Mouse (Mus musculus) heart, postnatal 0 days (tissue): ENCODE measurements around the gene Robo1. TPM values are rescaled to one million over a fixed set of nuclear protein-coding genes. Genes with fewer than 3 reads are reported as not detected.

Experiments used
- ATAC-seq: fragments of 200-750 bp; cut with Nextera tagmentation; 2 replicates; pipeline ENCODE4 v1.8.0; 2017; ENCODE audit warnings: low read depth, moderate number of reproducible peaks, moderate library complexity; ENCODE audit not compliant: insufficient read depth
- DNase-seq: peaks from one replicate; pipeline ENCODE4 v3.0.0-alpha.2; 2016; ENCODE audit warnings: low spot score
- H3K27ac ChIP-seq: fragments of 300-500 bp; sonication (generic); 2 replicates; pipeline ENCODE4 v1.5.1; 2014; ENCODE audit warnings: low read depth, mild to moderate bottlenecking
- H3K27me3 ChIP-seq: fragments of 300-500 bp; sonication (generic); 2 replicates; pipeline ENCODE4 v1.6.1; 2014; ENCODE audit warnings: low read length, mixed read lengths; ENCODE audit not compliant: control insufficient read depth, insufficient read depth
- H3K36me3 ChIP-seq: fragments of 300-500 bp; sonication (generic); replicated peaks from 2 replicates; pipeline ENCODE4 v1.6.1; 2014; ENCODE audit warnings: low read length, mixed read lengths; ENCODE audit not compliant: control insufficient read depth, insufficient read depth
- H3K4me1 ChIP-seq: fragments of 300-500 bp; sonication (generic); 2 replicates; pipeline ENCODE4 v1.6.1; 2014; ENCODE audit warnings: antibody characterized with exemption; ENCODE audit not compliant: control insufficient read depth, insufficient read depth
- H3K4me2 ChIP-seq: fragments of 300-500 bp; sonication (generic); 2 replicates; pipeline ENCODE4 v1.6.1; 2014; ENCODE audit warnings: low read depth, mild to moderate bottlenecking, low read length, moderate library complexity
- H3K4me3 ChIP-seq: fragments of 300-500 bp; sonication (generic); 2 replicates; pipeline ENCODE4 v1.5.1; 2014; ENCODE audit warnings: low read depth, low read length
- H3K9ac ChIP-seq: fragments of 300-500 bp; sonication (generic); replicated peaks from 2 replicates; pipeline ENCODE4 v1.6.1; 2014; ENCODE audit warnings: low read depth, low read length, mixed read lengths
- H3K9me3 ChIP-seq: fragments of 300-500 bp; sonication (generic); replicated peaks from 2 replicates; pipeline ENCODE4 v1.6.1; 2016; ENCODE audit warnings: low read length; ENCODE audit not compliant: control insufficient read depth
- CTCF ChIP-seq: IDR thresholded peaks from 2 replicates; pipeline ENCODE4 v1.5.1; 2016; ENCODE audit warnings: antibody characterized with exemption, control low read depth, low read depth
- EP300 ChIP-seq: IDR thresholded peaks from 2 replicates; pipeline ENCODE4 v1.6.1; 2016; ENCODE audit warnings: antibody characterized with exemption, low read depth
- WGBS: fragments of 180-500 bp; shearing (Covaris S2); extraction: QIAGEN DNeasy Blood & Tissue Kit; methylation state at CpG from one replicate; pipeline ENCODE4 v1.1.7; 2014; 5-methylcytosine and 5-hydroxymethylcytosine counted together
- polyA plus RNA-seq: library from polyadenylated mRNA; unstranded; fragments of >200 nt; fragmentation: Nextera tagmentation; extraction: Ambion mirVana; gene quantifications from 2 replicates; pipeline ENCODE4 v1.2.1, GENCODE M21; 2015
- total RNA-seq: library from RNA; depleted of rRNA; stranded (reverse); fragments of >200 nt; gene quantifications from 2 replicates; pipeline ENCODE4 v1.2.3, GENCODE M21; 2014; ENCODE audit warnings: low replicate concordance

The Robo1 gene
- total and polyA plus RNA-seq, 2 experiments from 2014 or later: 2.8 to 4.0 TPM

GRCm38 (mm10) chr16:72735175-72735574, 427.1 kb downstream of the Robo1 start:
- H3K4me2 ChIP-seq: no peak overlapping the region
- H3K27ac ChIP-seq: no peak overlapping the region
- no peaks in the 10 kb centered on the region for H3K36me3 ChIP-seq
- no peak overlapping the region for H3K9ac ChIP-seq
- H3K9me3 ChIP-seq: no peaks in the 10 kb centered on the region
- no peaks in the 10 kb centered on the region for H3K27me3 ChIP-seq
- ATAC-seq (no peak), DNase-seq (no peak)
- 75% methylated on average over 11 of the region's 11 CpGs for WGBS
- no peaks in the 10 kb centered on the region for H3K4me1 ChIP-seq
- TF ChIP-seq EP300 (no peak), CTCF (no peak)
- H3K4me3 ChIP-seq: no peak overlapping the region

GRCm38 (mm10) chr16:72735588-72735987, 427.5 kb downstream of the Robo1 start:
- no peaks in the 10 kb centered on the region for H3K4me1 ChIP-seq
- no peak for DNase-seq
- no peak overlapping the region for H3K9ac ChIP-seq
- H3K4me3 ChIP-seq: no peak overlapping the region
- no peaks in the 10 kb centered on the region for H3K36me3 ChIP-seq
- H3K9me3 ChIP-seq: no peaks in the 10 kb centered on the region
- H3K4me2 ChIP-seq: no peak overlapping the region
- ATAC-seq: no peak
- TF ChIP-seq EP300 (no peak), CTCF (no peak)
- H3K27ac ChIP-seq: no peak overlapping the region
- H3K27me3 ChIP-seq: no peaks in the 10 kb centered on the region
- 87% methylated on average over 3 of the region's 3 CpGs for WGBS

GRCm38 (mm10) chr16:72737154-72737553, 429.0 kb downstream of the Robo1 start:
- no peak for DNase-seq
- no peaks in the 10 kb centered on the region for H3K4me1 ChIP-seq
- H3K27ac ChIP-seq: no peak overlapping the region
- H3K9me3 ChIP-seq: no peaks in the 10 kb centered on the region
- H3K27me3 ChIP-seq: no peaks in the 10 kb centered on the region
- no peak overlapping the region for H3K9ac ChIP-seq
- no peak overlapping the region for H3K4me2 ChIP-seq
- WGBS: 34% methylated on average over 4 of the region's 4 CpGs
- H3K36me3 ChIP-seq: no peaks in the 10 kb centered on the region
- no peak for TF ChIP-seq CTCF
- TF ChIP-seq EP300: no peak
- ATAC-seq: no peak
- no peak overlapping the region for H3K4me3 ChIP-seq

GRCm38 (mm10) chr16:72740218-72740617, 432.1 kb downstream of the Robo1 start:
- no peak overlapping the region for H3K27ac ChIP-seq
- no peak overlapping the region for H3K9ac ChIP-seq
- H3K9me3 ChIP-seq: peaks cover 4% of the 10 kb centered on the region
- no peak overlapping the region for H3K4me2 ChIP-seq
- no peaks in the 10 kb centered on the region for H3K27me3 ChIP-seq
- H3K4me3 ChIP-seq: no peak overlapping the region
- H3K36me3 ChIP-seq: no peaks in the 10 kb centered on the region
- no peak for ATAC-seq
- no peaks in the 10 kb centered on the region for H3K4me1 ChIP-seq
- TF ChIP-seq CTCF: no peak
- 81% methylated on average over 7 of the region's 7 CpGs for WGBS
- no peak for DNase-seq

- no peak overlapping the region for H3K9ac ChIP-seq
- ATAC-seq (no peak), DNase-seq (no peak)
- H3K27me3 ChIP-seq: no peaks in the 10 kb centered on the region
- peaks cover 4% of the 10 kb centered on the region for H3K9me3 ChIP-seq
- no peak overlapping the region for H3K27ac ChIP-seq
- no peak overlapping the region for H3K4me3 ChIP-seq
- H3K36me3 ChIP-seq: no peaks in the 10 kb centered on the region
- 84% methylated on average over 5 of the region's 5 CpGs for WGBS
- TF ChIP-seq CTCF (no peak), EP300 (no peak)
- H3K4me2 ChIP-seq: no peak overlapping the region
- H3K4me1 ChIP-seq: no peaks in the 10 kb centered on the region
These were observed 439.6 kb downstream of the Robo1 start for GRCm38 (mm10) chr16:72747696-72748095.

GRCm38 (mm10) chr16:72765128-72765913, 457.2 kb downstream of the Robo1 start:
- no peaks in the 10 kb centered on the region for H3K27me3 ChIP-seq
- no peak overlapping the region for H3K4me2 ChIP-seq
- H3K27ac ChIP-seq: no peak overlapping the region
- DNase-seq (no peak), ATAC-seq (no peak)
- 89% methylated on average over 9 of the region's 9 CpGs for WGBS
- TF ChIP-seq CTCF: no peak
- TF ChIP-seq EP300: no peak
- H3K9me3 ChIP-seq: no peaks in the 10 kb centered on the region
- no peak overlapping the region for H3K4me3 ChIP-seq
- no peaks in the 10 kb centered on the region for H3K4me1 ChIP-seq
- no peak overlapping the region for H3K9ac ChIP-seq
- H3K36me3 ChIP-seq: no peaks in the 10 kb centered on the region
